Mouse (Mus musculus) liver, embryonic 15.5 days (tissue): Measurements from ENCODE around the gene Setd2. TPM values are rescaled to one million over a fixed set of nuclear protein-coding genes. Genes with fewer than 3 reads are reported as not detected.

Source experiments
- ATAC-seq: fragments of 200-750 bp; cut with Nextera tagmentation; 2 replicates; pipeline ENCODE4 v1.8.0; 2017; ENCODE audit warnings: moderate number of reproducible peaks, mild to moderate bottlenecking, moderate library complexity; ENCODE audit not compliant: insufficient read depth
- H3K27ac ChIP-seq: fragments of 300-500 bp; sonication (generic); replicated peaks from 2 replicates; pipeline ENCODE4 v1.5.1; 2015; ENCODE audit warnings: mild to moderate bottlenecking, inconsistent platforms
- H3K27me3 ChIP-seq: fragments of 300-500 bp; sonication (generic); 2 replicates; pipeline ENCODE4 v1.6.1; 2015; ENCODE audit warnings: mild to moderate bottlenecking, inconsistent platforms
- H3K36me3 ChIP-seq: fragments of 300-500 bp; sonication (generic); replicated peaks from 2 replicates; pipeline ENCODE4 v1.6.1; 2015; ENCODE audit warnings: moderate library complexity, mild to moderate bottlenecking, inconsistent platforms
- H3K4me1 ChIP-seq: fragments of 300-500 bp; sonication (generic); replicated peaks from 2 replicates; pipeline ENCODE4 v1.6.1; 2015; ENCODE audit warnings: inconsistent platforms
- H3K4me2 ChIP-seq: fragments of 300-500 bp; sonication (generic); 2 replicates; pipeline ENCODE4 v1.6.1; 2015; ENCODE audit warnings: moderate library complexity, mild to moderate bottlenecking, inconsistent platforms
- H3K4me3 ChIP-seq: fragments of 300-500 bp; sonication (generic); replicated peaks from 2 replicates; pipeline ENCODE4 v1.5.1; 2015; ENCODE audit warnings: mild to moderate bottlenecking, inconsistent platforms
- H3K9ac ChIP-seq: fragments of 300-500 bp; sonication (generic); 2 replicates; pipeline ENCODE4 v1.6.1; 2015; ENCODE audit warnings: moderate library complexity, mild to moderate bottlenecking, inconsistent platforms
- H3K9me3 ChIP-seq: fragments of 300-500 bp; sonication (generic); replicated peaks from 2 replicates; pipeline ENCODE4 v1.6.1; 2016; ENCODE audit warnings: inconsistent platforms
- WGBS: fragments of 180-500 bp; shearing (Covaris S2); methylation state at CpG from one replicate; pipeline ENCODE4 v1.1.7; 2015; ENCODE audit warnings: mixed read lengths; ENCODE audit not compliant: insufficient replicate concordance; 5-methylcytosine and 5-hydroxymethylcytosine counted together
- microRNA-seq: library from miRNA; unstranded; fragments of <30 nt; microRNA quantifications from one replicate; pipeline ENCODE4, GENCODE M21; 2016
- polyA plus RNA-seq: library from polyadenylated mRNA; unstranded; fragments of >200 nt; fragmentation: Nextera tagmentation; extraction: Ambion mirVana; gene quantifications from 2 replicates; pipeline ENCODE4 v1.2.1, GENCODE M21; 2015

Gene Setd2
- polyA plus RNA-seq, 1 experiment from 2014 or later, result 9.2 TPM

DNA sequence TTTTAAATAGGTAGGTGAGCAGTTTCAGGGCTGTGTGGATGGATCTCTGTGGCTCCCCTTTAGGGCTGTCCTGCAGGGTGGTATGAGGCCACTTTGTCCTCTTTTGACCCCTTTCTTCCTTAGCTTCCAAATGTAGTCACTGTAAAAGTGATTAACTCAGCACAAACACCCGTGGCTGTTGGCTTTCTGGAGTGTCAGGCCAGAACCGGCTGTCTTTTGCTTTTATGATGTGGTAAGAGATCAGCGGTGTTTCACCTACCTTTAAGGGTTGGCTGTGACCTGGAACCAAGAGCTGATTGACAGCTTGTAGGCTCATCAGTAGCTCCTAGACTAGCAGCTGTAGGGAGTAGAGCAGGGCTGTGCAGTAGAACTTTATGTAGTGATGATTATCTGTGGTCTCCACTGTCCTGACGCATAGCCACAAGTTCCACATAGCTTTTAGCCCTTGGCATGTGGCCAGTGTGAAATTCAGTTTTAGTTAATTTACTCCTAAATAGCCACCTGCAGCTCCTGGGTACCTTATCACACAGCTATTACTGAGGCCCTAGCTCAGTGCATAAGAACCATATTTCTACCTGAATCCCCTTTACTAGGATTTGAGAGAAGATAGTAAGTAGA lies 134.9 kb downstream of the Setd2 start:
- WGBS, result 19% methylated on average over 4 of the region's 4 CpGs
- ATAC-seq, result no peak
- H3K9me3 ChIP-seq, result no peaks in the 10 kb centered on the region
- no peak overlapping the region for H3K27ac ChIP-seq
- no peak overlapping the region for H3K4me3 ChIP-seq
- H3K9ac ChIP-seq, result no peak overlapping the region
- no peak overlapping the region; the same call in 1 of the 2 replicates for H3K4me2 ChIP-seq
- no peaks in the 10 kb centered on the region for H3K36me3 ChIP-seq
- H3K4me1 ChIP-seq, result peaks cover 93% of the 10 kb centered on the region
- peaks cover 22% of the 10 kb centered on the region for H3K27me3 ChIP-seq

Small RNA genes within 50 kb of the gene (microRNA-seq; reads per million reads assigned to microRNA genes)
- gene Mir8107, result not detected

Other genes starting within 250 kb of the Setd2 start
- gene Elp6, start 227.4 kb upstream of the Setd2 start, polyA plus RNA-seq, result 6.9 and 7.4 TPM in 2 replicates
- gene Scap, start 199.3 kb upstream of the Setd2 start, polyA plus RNA-seq, result 26.8 and 32.7 TPM in 2 replicates
- 3.5 and 3.7 TPM in 2 replicates for gene Ptpn23, start 124.4 kb upstream of the Setd2 start, polyA plus RNA-seq
- gene Ngp, start 112.8 kb upstream of the Setd2 start, polyA plus RNA-seq, result 447 and 537 TPM in 2 replicates
- gene Klhl18, start 55.9 kb upstream of the Setd2 start, polyA plus RNA-seq, result 2.5 TPM in 2 replicates
- gene Kif9, start 55.6 kb upstream of the Setd2 start, polyA plus RNA-seq, result 0.17 and 0.23 TPM in 2 replicates
- 1.6 and 2.5 TPM in 2 replicates for gene Nradd, start 91.9 kb downstream of the Setd2 start, polyA plus RNA-seq
- 1.8 and 2.4 TPM in 2 replicates for gene Nbeal2, start 121.6 kb downstream of the Setd2 start, polyA plus RNA-seq
- 60.9 and 64.9 TPM in 2 replicates for gene Ccdc12, start 123.9 kb downstream of the Setd2 start, polyA plus RNA-seq
- 2.8 and 3.0 TPM in 2 replicates for gene Myl3, start 209.3 kb downstream of the Setd2 start, polyA plus RNA-seq
- gene Pth1r, start 214.5 kb downstream of the Setd2 start, polyA plus RNA-seq, result 3.0 and 3.6 TPM in 2 replicates